ENCODE assay signal across 31 mouse cellular contexts in the genomic region with DNA sequence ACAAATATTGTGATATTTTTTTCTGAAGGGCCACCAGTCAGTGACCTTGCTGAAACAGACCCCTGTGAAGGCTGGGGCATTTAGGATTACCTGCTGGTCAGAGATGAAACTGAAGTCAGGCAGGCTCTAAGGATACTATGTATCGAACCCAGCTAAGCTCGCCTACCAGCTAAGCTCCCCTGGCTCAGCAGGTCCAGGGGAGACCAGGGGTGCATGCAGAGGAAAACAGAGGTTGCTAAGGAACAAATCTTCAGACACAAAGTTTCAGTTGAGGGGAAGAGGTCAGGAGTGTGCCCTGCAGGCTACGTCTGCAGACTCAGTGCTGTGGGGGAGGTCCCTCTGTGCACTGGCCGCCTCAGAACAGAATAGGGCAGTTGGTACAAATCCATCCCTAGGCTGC. TPM values are rescaled to one million over a fixed set of nuclear protein-coding genes. Genes with fewer than 3 reads are reported as not detected.
DNase-seq lines count a peak whose midpoint lies in the region; ATAC-seq lines count a peak whose summit lies in the region.
"Had no signal": no experiment of that assay in that cellular context is flagged by ENCODE, and none has a peak within 500 bp of the region (broad histone marks: within the 10 kb centered on the region; RNA-seq: fewer than 3 reads in every experiment).

No protein-coding gene starts in this region.

- H3K36me3 ChIP-seq in hindbrain, embryonic 10.5 days = no peaks in the 10 kb centered on the region
- no peaks in the 10 kb centered on the region for H3K36me3 ChIP-seq in hindbrain, embryonic 16.5 days (ENCODE audit: control insufficient read depth, insufficient read depth, low read length)
- H3K36me3 ChIP-seq in neural tube, embryonic 15.5 days = no peaks in the 10 kb centered on the region
- no peaks in the 10 kb centered on the region for H3K36me3 ChIP-seq in limb, embryonic 10.5 days
- H3K36me3 ChIP-seq: forebrain, embryonic 15.5 days; heart, embryonic 12.5 days; hindbrain, embryonic 15.5 days; kidney, embryonic 15.5 days; limb, embryonic 12.5 days; liver, embryonic 15.5 days; neural tube, embryonic 13.5 days; stomach, embryonic 15.5 days had no signal

- no peak overlapping the region for H3K9ac ChIP-seq in hindbrain, embryonic 16.5 days (ENCODE audit: low read depth, low read length)
- no peak overlapping the region for H3K9ac ChIP-seq in neural tube, embryonic 15.5 days (replicated peaks)
- H3K9ac ChIP-seq: forebrain, embryonic 15.5 days; heart, embryonic 12.5 days; hindbrain, embryonic 15.5 days; kidney, embryonic 15.5 days; limb, embryonic 12.5 days; liver, embryonic 15.5 days; lung, embryonic 14.5 days; neural tube, embryonic 13.5 days; stomach, embryonic 15.5 days had no signal

- H3K4me3 ChIP-seq in hindbrain, embryonic 10.5 days = no peak overlapping the region
- H3K4me3 ChIP-seq in hindbrain, embryonic 16.5 days (ENCODE audit: low read length) = no peak overlapping the region
- no peak overlapping the region for H3K4me3 ChIP-seq in neural tube, embryonic 15.5 days (replicated peaks)
- H3K4me3 ChIP-seq in limb, embryonic 10.5 days = no peak overlapping the region
- H3K4me3 ChIP-seq: erythroblast, embryonic 14.5 days; forebrain, embryonic 15.5 days; gastrocnemius, adult 2 months; heart, embryonic 12.5 days; hindbrain, embryonic 15.5 days; kidney, embryonic 15.5 days; limb, embryonic 12.5 days; liver, embryonic 15.5 days; myocyte; neural tube, embryonic 13.5 days; stomach, embryonic 15.5 days had no signal

- no peak overlapping the region for H3K4me2 ChIP-seq in hindbrain, embryonic 16.5 days (ENCODE audit: low read length)
- H3K4me2 ChIP-seq in neural tube, embryonic 15.5 days = no peak overlapping the region
- H3K4me2 ChIP-seq: forebrain, embryonic 15.5 days; heart, embryonic 12.5 days; hindbrain, embryonic 15.5 days; kidney, embryonic 15.5 days; limb, embryonic 12.5 days; liver, embryonic 15.5 days; lung, embryonic 14.5 days; neural tube, embryonic 13.5 days; stomach, embryonic 15.5 days had no signal

- H3K27ac ChIP-seq in hindbrain, embryonic 10.5 days = peak overlapping the region; percentile 37; the same call in 1 of the 2 replicates
- no peak overlapping the region for H3K27ac ChIP-seq in hindbrain, embryonic 16.5 days (ENCODE audit: low read depth, low read length)
- no peak overlapping the region for H3K27ac ChIP-seq in neural tube, embryonic 15.5 days (replicated peaks)
- H3K27ac ChIP-seq in limb, embryonic 10.5 days = peak overlapping the region; percentile 64; the same call in 1 of the 2 replicates
- H3K27ac ChIP-seq: forebrain, embryonic 15.5 days; gastrocnemius, adult 2 months; hindbrain, embryonic 15.5 days; kidney, embryonic 15.5 days; limb, embryonic 12.5 days; liver, embryonic 15.5 days; neural tube, embryonic 13.5 days; stomach, embryonic 15.5 days had no signal

- WGBS in hindbrain, embryonic 10.5 days = 17% methylated on average over 4 of the region's 4 CpGs
- 27% methylated on average over 4 of the region's 4 CpGs for WGBS in hindbrain, embryonic 16.5 days
- 36% methylated on average over 4 of the region's 4 CpGs for WGBS in neural tube, embryonic 15.5 days
- WGBS in limb, embryonic 10.5 days = 26% methylated on average over 4 of the region's 4 CpGs

- no peaks in the 10 kb centered on the region for H3K9me3 ChIP-seq in hindbrain, embryonic 10.5 days
- H3K9me3 ChIP-seq in hindbrain, embryonic 16.5 days (ENCODE audit: control insufficient read depth, low read length) = no peaks in the 10 kb centered on the region
- no peaks in the 10 kb centered on the region for H3K9me3 ChIP-seq in neural tube, embryonic 15.5 days (replicated peaks)
- H3K9me3 ChIP-seq in limb, embryonic 10.5 days (replicated peaks) = no peaks in the 10 kb centered on the region
- H3K9me3 ChIP-seq: forebrain, embryonic 15.5 days; heart, embryonic 12.5 days; hindbrain, embryonic 15.5 days; kidney, embryonic 15.5 days; limb, embryonic 12.5 days; liver, embryonic 15.5 days; neural tube, embryonic 13.5 days; stomach, embryonic 15.5 days had no signal

- no peak for ATAC-seq in hindbrain, embryonic 16.5 days
- no peak for ATAC-seq in neural tube, embryonic 15.5 days (ENCODE audit: low FRiP score)
- ATAC-seq: CD4-positive, CD25-positive, alpha-beta regulatory T cell, adult 4 months; forebrain, embryonic 15.5 days had no signal

- peak; percentile 40 for DNase-seq in hindbrain, embryonic 10.5 days (ENCODE audit: low spot score)
- DNase-seq in neural tube, embryonic 10.5 days (ENCODE audit: extremely low spot score, low spot score) = peak; percentile 26
- peak; percentile 42 for DNase-seq in embryo, embryonic 11 days
- DNase-seq in limb, embryonic 10.5 days (ENCODE audit: low spot score) = no peak
- DNase-seq in adrenal gland, adult (ENCODE audit: inconsistent age in 2 of 2, low spot score in 1 of 2) = no peak
- DNase-seq: adrenal gland, adult 2 months; adrenal gland, postnatal 36 days; cerebellum, adult 18-20 months; cerebellum, postnatal 10 days; gastrocnemius, adult 2 months; gastrocnemius, postnatal 36 days; heart, adult 18-20 months; kidney, adult 18-20 months; lung, embryonic 14.5 days; right cerebral cortex, postnatal 25 days; thymus, adult 18-20 months; thymus, postnatal 25 days had no signal

- H3K4me1 ChIP-seq in hindbrain, embryonic 10.5 days (replicated peaks) = peaks cover 43% of the 10 kb centered on the region
- peaks cover 3% of the 10 kb centered on the region; the same call in 1 of the 2 replicates for H3K4me1 ChIP-seq in hindbrain, embryonic 16.5 days (ENCODE audit: control insufficient read depth, insufficient read depth, low read depth, low read length)
- H3K4me1 ChIP-seq in neural tube, embryonic 15.5 days = peaks cover 15% of the 10 kb centered on the region; the same call in 1 of the 2 replicates
- peaks cover 50% of the 10 kb centered on the region for H3K4me1 ChIP-seq in limb, embryonic 10.5 days

- peaks cover 45% of the 10 kb centered on the region for H3K27me3 ChIP-seq in hindbrain, embryonic 10.5 days (ENCODE audit: insufficient read depth, poor library complexity, severe bottlenecking)
- no peaks in the 10 kb centered on the region for H3K27me3 ChIP-seq in hindbrain, embryonic 16.5 days (replicated peaks; ENCODE audit: control insufficient read depth, insufficient read depth, low read length)
- H3K27me3 ChIP-seq in neural tube, embryonic 15.5 days (replicated peaks) = peaks cover 8% of the 10 kb centered on the region; the same call in 1 of the 2 replicates
- peaks cover 18% of the 10 kb centered on the region; the same call in 1 of the 2 replicates for H3K27me3 ChIP-seq in limb, embryonic 10.5 days (ENCODE audit: low read depth, poor library complexity, severe bottlenecking)
- H3K27me3 ChIP-seq: forebrain, embryonic 15.5 days; limb, embryonic 12.5 days; stomach, embryonic 15.5 days had no signal

RNA-seq across cellular contexts. Expression of a gene that starts 39.9 kb away (rescaled TPM):
- polyA plus RNA-seq in hindbrain, embryonic 10.5 days (2016; fragmentation: Nextera tagmentation; extraction: Ambion mirVana) = 19.0 and 44.4 TPM in 2 replicates
- 0.51 and 0.76 TPM in 2 replicates for polyA plus RNA-seq in hindbrain, embryonic 16.5 days (2015; fragmentation: Nextera tagmentation; extraction: Ambion mirVana)
- 0.49 and 0.72 TPM in 2 replicates for polyA plus RNA-seq in neural tube, embryonic 15.5 days (2015; fragmentation: Nextera tagmentation; extraction: Ambion mirVana)
- 26.8 and 53.3 TPM in 2 replicates for polyA plus RNA-seq in limb, embryonic 10.5 days (2016; fragmentation: Nextera tagmentation; extraction: Ambion mirVana)
- polyA plus RNA-seq: liver, adult 2 months; myocyte had no signal

Comparison
In these comparisons a context has a peak if more than half of its experiments do, and no peak if none do; other contexts are left out.
1. H3K27ac ChIP-seq: peak in hindbrain, embryonic 10.5 days (single experiment) and limb, embryonic 10.5 days (single experiment); none in hindbrain, embryonic 16.5 days (single experiment) and neural tube, embryonic 15.5 days (single experiment).
2. RNA of a gene that starts 39.9 kb away (polyA plus RNA-seq): 26.8 to 53.3 TPM in limb, embryonic 10.5 days and 19.0 to 44.4 TPM in hindbrain, embryonic 10.5 days; 0.51 to 0.76 TPM in hindbrain, embryonic 16.5 days and 0.49 to 0.72 TPM in neural tube, embryonic 15.5 days; every median in the first group is over 10 times any median in the second.
3. DNase-seq: peak in hindbrain, embryonic 10.5 days (single experiment), neural tube, embryonic 10.5 days (single experiment) and embryo, embryonic 11 days (single experiment); none in limb, embryonic 10.5 days (single experiment) and adrenal gland, adult (0 of 2).